In the genomic region with DNA sequence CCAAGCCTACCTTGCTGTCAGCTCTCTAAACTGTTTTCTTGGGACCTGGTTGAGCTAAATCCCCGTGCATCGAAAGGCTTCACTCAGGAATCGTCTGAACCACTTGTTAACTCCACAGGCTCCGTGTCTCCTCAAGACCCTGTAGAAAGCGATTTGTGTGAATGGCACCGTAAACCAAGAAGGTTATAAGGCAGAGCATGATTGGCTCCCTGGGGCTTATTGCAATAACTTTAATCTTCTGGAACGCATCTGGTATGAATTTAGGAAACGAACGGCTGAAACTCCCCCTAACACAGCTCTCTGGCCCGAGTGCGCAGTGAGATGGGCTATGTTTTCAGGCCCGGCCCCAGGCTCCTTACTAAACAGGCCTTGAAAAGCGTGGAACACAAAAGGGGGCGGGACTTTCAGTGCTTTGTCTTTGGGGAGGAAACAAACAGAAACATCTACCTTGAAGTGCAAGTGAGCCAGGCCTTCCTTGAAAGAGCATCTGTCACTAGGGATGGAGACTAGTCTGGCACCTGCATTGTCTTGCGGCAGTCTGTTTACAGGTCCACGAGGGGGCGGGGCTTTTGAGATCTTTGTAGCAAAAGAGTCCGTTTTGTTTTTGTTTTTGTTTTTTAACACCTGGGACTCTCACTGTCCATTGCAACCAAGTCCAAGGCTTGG, we compare ENCODE assay signal across 22 mouse cellular contexts. TPM values are rescaled to one million over a fixed set of nuclear protein-coding genes. Genes with fewer than 3 reads are reported as not detected.
DNase-seq lines count a peak whose midpoint lies in the region; ATAC-seq lines count a peak whose summit lies in the region.
"Had no signal": no experiment of that assay in that cellular context is flagged by ENCODE, and none has a peak within 500 bp of the region (broad histone marks: within the 10 kb centered on the region; RNA-seq: fewer than 3 reads in every experiment).

No protein-coding gene starts in this region.

- H3K4me2 ChIP-seq in heart, embryonic 11.5 days, result no peak overlapping the region
- H3K4me2 ChIP-seq: forebrain, embryonic 15.5 days; heart, embryonic 15.5 days; hindbrain, embryonic 15.5 days; liver, embryonic 12.5 days; lung, embryonic 15.5 days had no signal

- H3K9ac ChIP-seq in heart, embryonic 11.5 days (ENCODE audit: low read depth, low read length), result no peak overlapping the region
- H3K9ac ChIP-seq: forebrain, embryonic 15.5 days; heart, embryonic 15.5 days; hindbrain, embryonic 15.5 days; liver, embryonic 12.5 days; lung, embryonic 15.5 days had no signal

- no peaks in the 10 kb centered on the region for H3K36me3 ChIP-seq in heart, embryonic 11.5 days (ENCODE audit: control insufficient read depth, insufficient read depth, low read length)
- H3K36me3 ChIP-seq: forebrain, embryonic 15.5 days; heart, embryonic 15.5 days; hindbrain, embryonic 15.5 days; liver, embryonic 12.5 days; lung, embryonic 15.5 days had no signal

- peak; percentile 36 for DNase-seq in embryo, embryonic 10 days (ENCODE audit: low spot score)
- no peak for DNase-seq in embryo, embryonic 9.5 days (ENCODE audit: extremely low spot score)
- DNase-seq in embryo, embryonic 10.5 days (ENCODE audit: low spot score), result peak; percentile 65
- peak; percentile 87 for DNase-seq in forelimb bud, embryonic 11.5 days (ENCODE audit: low read depth, low spot score)
- peak; percentile 56 for DNase-seq in mesoderm, embryonic 11.5 days (ENCODE audit: low read depth, low spot score)
- DNase-seq in frontal cortex, postnatal 14 days (ENCODE audit: low spot score in 2 of 2), result no peak
- DNase-seq in lung, postnatal 4 days, result no peak
- DNase-seq: adrenal gland, postnatal 14 days; cerebellum, adult 18-20 months; cerebellum, postnatal 36 days; heart, adult 18-20 months; kidney, adult 18-20 months; kidney, postnatal 10 days had no signal

- no peak for ATAC-seq in heart, embryonic 11.5 days (replicated peaks; ENCODE audit: insufficient number of reproducible peaks, low FRiP score, low TSS enrichment)
- ATAC-seq: CD4-positive, CD25-positive, alpha-beta regulatory T cell, adult 4 months; forebrain, embryonic 15.5 days; liver, embryonic 12.5 days; midbrain, embryonic 16.5 days had no signal

- H3K4me3 ChIP-seq in heart, embryonic 11.5 days (ENCODE audit: low read depth, low read length), result no peak overlapping the region
- H3K4me3 ChIP-seq: erythroblast, embryonic 14.5 days; forebrain, embryonic 15.5 days; heart, embryonic 15.5 days; hindbrain, embryonic 15.5 days; liver, embryonic 12.5 days; lung, embryonic 15.5 days had no signal

- no peaks in the 10 kb centered on the region for H3K4me1 ChIP-seq in heart, embryonic 11.5 days (ENCODE audit: control insufficient read depth, insufficient read depth, low read length)
- H3K4me1 ChIP-seq: forebrain, embryonic 15.5 days; heart, embryonic 15.5 days; hindbrain, embryonic 15.5 days; liver, embryonic 12.5 days had no signal

- peaks cover 26% of the 10 kb centered on the region for H3K27me3 ChIP-seq in heart, embryonic 11.5 days (ENCODE audit: control insufficient read depth, insufficient read depth, low read length)
- H3K27me3 ChIP-seq: forebrain, embryonic 15.5 days; hindbrain, embryonic 15.5 days; liver, embryonic 12.5 days; lung, embryonic 15.5 days had no signal

- 22% methylated on average over 18 of the region's 18 CpGs for WGBS in heart, embryonic 11.5 days (ENCODE audit: insufficient replicate concordance)

- H3K9me3 ChIP-seq in heart, embryonic 11.5 days (replicated peaks; ENCODE audit: control insufficient read depth, low read length), result no peaks in the 10 kb centered on the region
- H3K9me3 ChIP-seq: forebrain, embryonic 15.5 days; heart, embryonic 15.5 days; hindbrain, embryonic 15.5 days; liver, embryonic 12.5 days; lung, embryonic 15.5 days had no signal

- H3K27ac ChIP-seq in heart, embryonic 11.5 days (ENCODE audit: low read depth, low read length), result no peak overlapping the region
- H3K27ac ChIP-seq: forebrain, embryonic 15.5 days; heart, embryonic 15.5 days; hindbrain, embryonic 15.5 days; liver, embryonic 12.5 days; lung, embryonic 15.5 days had no signal

RNA-seq across cellular contexts. Expression of a gene that starts 16.7 kb away (rescaled TPM):
- polyA plus RNA-seq in heart, embryonic 11.5 days (2014; fragmentation: Nextera tagmentation; extraction: Ambion mirVana), result 157 and 167 TPM in 2 replicates
- polyA plus RNA-seq: CD4-positive, CD25-positive, alpha-beta regulatory T cell, adult 4 months had no signal

Comparison
In these comparisons a context has a peak if more than half of its experiments do, and no peak if none do; other contexts are left out.
1. DNase-seq: peak in embryo, embryonic 10 days (single experiment), embryo, embryonic 10.5 days (single experiment), forelimb bud, embryonic 11.5 days (single experiment) and mesoderm, embryonic 11.5 days (single experiment); none in embryo, embryonic 9.5 days (single experiment), frontal cortex, postnatal 14 days (0 of 2) and lung, postnatal 4 days (0 of 2).